Mouse (Mus musculus) B cell, adult 67 days (primary cell): ENCODE measurements around the gene Exosc3. TPM values are rescaled to one million over a fixed set of nuclear protein-coding genes. Genes with fewer than 3 reads are reported as not detected.

Experiments
- total RNA-seq, 2 experiments: library from RNA; stranded (reverse); gene quantifications; 4 replicates each; pipeline ENCODE4 v1.2.4; 2023

The Exosc3 gene
- total RNA-seq, result 10 to 100 TPM; 40.0 to 48.8 TPM

GRCm38 (mm10) chr4:45342286-45343155 is at the start of gene Exosc3:
Gene Exosc3, minus strand, starts transcription at chr4:45342732.

GRCm38 (mm10) chr4:45341669-45342249 is 773 bp downstream of the Exosc3 start, which contains the start of gene Dcaf10:
Gene Dcaf10, plus strand, starts transcription at chr4:45342101.

DNA sequence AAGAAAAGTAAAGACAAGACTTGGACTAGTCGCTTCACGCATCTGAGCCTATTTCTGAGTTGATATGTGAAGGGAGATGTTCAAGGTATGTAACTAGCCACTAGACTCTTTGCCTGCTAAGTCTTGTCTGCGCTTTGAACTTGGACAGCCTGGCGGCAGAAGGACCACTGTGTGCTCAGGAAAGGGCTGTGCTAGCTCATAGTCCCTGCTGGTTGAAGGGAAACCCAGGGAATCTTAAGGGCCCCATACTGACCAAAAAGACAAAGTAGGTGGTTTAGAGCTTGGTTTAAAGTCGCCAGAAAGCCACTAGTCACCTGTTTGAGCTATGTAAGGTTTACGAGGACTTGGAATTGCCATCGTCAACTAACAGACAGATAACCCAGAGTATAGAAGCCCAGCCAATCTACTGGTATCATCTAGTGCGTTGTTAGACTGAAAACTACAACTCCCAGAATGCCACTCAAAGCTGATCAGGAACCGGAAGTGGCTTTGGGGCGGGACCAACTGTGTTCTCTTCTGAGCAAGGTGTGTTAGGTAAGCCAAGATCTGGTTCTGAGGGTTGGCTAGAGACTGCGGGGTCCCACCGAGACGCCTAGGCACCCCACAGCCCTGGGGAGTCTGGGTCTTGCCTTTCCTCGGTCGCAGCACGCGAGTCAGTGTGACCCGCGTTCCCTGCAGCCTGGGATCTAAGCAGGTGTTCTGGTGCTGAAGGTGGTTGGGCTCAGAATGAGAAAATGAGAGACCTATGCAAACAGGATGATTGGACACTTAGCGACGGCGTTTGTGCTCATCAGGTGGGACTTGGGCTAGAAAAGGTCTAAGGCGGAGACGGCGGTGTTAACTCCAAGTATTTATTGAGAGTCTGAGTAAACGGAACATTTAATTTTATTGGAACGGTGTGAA is 45.6 kb downstream of the Exosc3 start, which contains the start of gene Trmt10b:
TSS of gene Trmt10b (plus strand) at position 466 of the 903 bp plus-strand sequence.

Other genes with a start within 250 kb of the Exosc3 start
- gene Tomm5, start 234.6 kb downstream of the Exosc3 start, total RNA-seq, result 10 to 100 TPM; 38.7 to 50.1 TPM
- gene Frmpd1, start 157.9 kb downstream of the Exosc3 start, total RNA-seq, result not detected
- gene Trmt10b, start 45.6 kb downstream of the Exosc3 start, total RNA-seq, result 1 to 10 TPM; 7.7 to 8.5 TPM
- 10 to 100 TPM; 20.8 to 23.4 TPM for gene Dcaf10, start 631 bp downstream of the Exosc3 start, total RNA-seq
- gene Slc25a51, start 66.0 kb upstream of the Exosc3 start, total RNA-seq, result 10 to 100 TPM; 57.3 to 78.2 TPM
- 1 to 10 TPM; 1.5 to 2.7 TPM for gene Shb, start 189.7 kb upstream of the Exosc3 start, total RNA-seq